Mouse (Mus musculus): ENCODE data around the gene Pou2f2. TPM values are rescaled to one million over a fixed set of nuclear protein-coding genes. Genes with fewer than 3 reads are reported as not detected.

The Pou2f2 gene
- polyA plus RNA-seq, 1 experiment = 0.68 TPM

- TF ChIP-seq CTCF (IDR thresholded peaks at IDR 0.05; ENCODE audit: borderline replicate concordance, insufficient read depth, low read length) = no peak
- no peak for TF ChIP-seq POLR2A (IDR thresholded peaks at IDR 0.05; ENCODE audit: low read depth, low read length)
- H3K27ac ChIP-seq (ENCODE audit: insufficient read depth, low read length) = no peak overlapping the region
- no peak overlapping the region for H3K4me3 ChIP-seq (ENCODE audit: insufficient read depth, low read length)
These were observed 38.3 kb upstream of the Pou2f2 start for GRCm38 (mm10) chr7:25217653-25218395.

GRCm38 (mm10) chr7:25214172-25214571, 34.6 kb upstream of the Pou2f2 start:
- TF ChIP-seq CTCF (IDR thresholded peaks at IDR 0.05; ENCODE audit: borderline replicate concordance, insufficient read depth, low read length) = no peak
- no peak for TF ChIP-seq POLR2A (IDR thresholded peaks at IDR 0.05; ENCODE audit: low read depth, low read length)
- Histone ChIP-seq H3K27ac (ENCODE audit: insufficient read depth, low read length) (no peak overlapping the region), H3K4me1 (ENCODE audit: control insufficient read depth, insufficient read depth, low read length) (no peaks in the 10 kb centered on the region), H3K4me3 (ENCODE audit: insufficient read depth, low read length) (no peak overlapping the region)

More at GRCm38 (mm10) chr7:25217653-25218395, 38.3 kb upstream of the Pou2f2 start:
- H3K4me1 ChIP-seq (ENCODE audit: control insufficient read depth, insufficient read depth, low read length) = peaks cover 8% of the 10 kb centered on the region

GRCm38 (mm10) chr7:25213099-25213498, 33.6 kb upstream of the Pou2f2 start:
- Histone ChIP-seq H3K27ac (ENCODE audit: insufficient read depth, low read length) (no peak overlapping the region), H3K4me3 (ENCODE audit: insufficient read depth, low read length) (no peak overlapping the region), H3K4me1 (ENCODE audit: control insufficient read depth, insufficient read depth, low read length) (no peaks in the 10 kb centered on the region)
- TF ChIP-seq CTCF (IDR thresholded peaks at IDR 0.05; ENCODE audit: borderline replicate concordance, insufficient read depth, low read length) (no peak), POLR2A (IDR thresholded peaks at IDR 0.05; ENCODE audit: low read depth, low read length) (no peak)

GRCm38 (mm10) chr7:25210482-25210881, 31.0 kb upstream of the Pou2f2 start:
- Histone ChIP-seq H3K27ac (ENCODE audit: insufficient read depth, low read length) (no peak overlapping the region), H3K4me3 (ENCODE audit: insufficient read depth, low read length) (no peak overlapping the region), H3K4me1 (ENCODE audit: control insufficient read depth, insufficient read depth, low read length) (no peaks in the 10 kb centered on the region)
- no peak for TF ChIP-seq CTCF (IDR thresholded peaks at IDR 0.05; ENCODE audit: borderline replicate concordance, insufficient read depth, low read length)
- no peak for TF ChIP-seq POLR2A (IDR thresholded peaks at IDR 0.05; ENCODE audit: low read depth, low read length)

- Histone ChIP-seq H3K27ac (ENCODE audit: insufficient read depth, low read length) (no peak overlapping the region), H3K4me3 (ENCODE audit: insufficient read depth, low read length) (no peak overlapping the region), H3K4me1 (ENCODE audit: control insufficient read depth, insufficient read depth, low read length) (no peaks in the 10 kb centered on the region)
- no peak for TF ChIP-seq POLR2A (IDR thresholded peaks at IDR 0.05; ENCODE audit: low read depth, low read length)
- TF ChIP-seq CTCF (IDR thresholded peaks at IDR 0.05; ENCODE audit: borderline replicate concordance, insufficient read depth, low read length) = no peak
These were observed 29.7 kb upstream of the Pou2f2 start for GRCm38 (mm10) chr7:25209161-25209622.

- no peaks in the 10 kb centered on the region for H3K4me1 ChIP-seq (ENCODE audit: control insufficient read depth, insufficient read depth, low read length)
- H3K4me3 ChIP-seq (ENCODE audit: insufficient read depth, low read length) = no peak overlapping the region
- no peak overlapping the region for H3K27ac ChIP-seq (ENCODE audit: insufficient read depth, low read length)
- TF ChIP-seq CTCF (IDR thresholded peaks at IDR 0.05; ENCODE audit: borderline replicate concordance, insufficient read depth, low read length) (no peak), POLR2A (IDR thresholded peaks at IDR 0.05; ENCODE audit: low read depth, low read length) (no peak)
These were observed 26.7 kb upstream of the Pou2f2 start for GRCm38 (mm10) chr7:25206094-25206830.

GRCm38 (mm10) chr7:25205355-25206093, 26.0 kb upstream of the Pou2f2 start:
- no peak overlapping the region for H3K4me3 ChIP-seq (ENCODE audit: insufficient read depth, low read length)
- H3K4me1 ChIP-seq (ENCODE audit: control insufficient read depth, insufficient read depth, low read length) = no peaks in the 10 kb centered on the region
- TF ChIP-seq POLR2A (IDR thresholded peaks at IDR 0.05; ENCODE audit: low read depth, low read length) (no peak), CTCF (IDR thresholded peaks at IDR 0.05; ENCODE audit: borderline replicate concordance, insufficient read depth, low read length) (no peak)
- H3K27ac ChIP-seq (ENCODE audit: insufficient read depth, low read length) = no peak overlapping the region

- Histone ChIP-seq H3K27ac (ENCODE audit: insufficient read depth, low read length) (no peak overlapping the region), H3K4me3 (ENCODE audit: insufficient read depth, low read length) (no peak overlapping the region), H3K4me1 (ENCODE audit: control insufficient read depth, insufficient read depth, low read length) (no peaks in the 10 kb centered on the region)
- TF ChIP-seq CTCF (IDR thresholded peaks at IDR 0.05; ENCODE audit: borderline replicate concordance, insufficient read depth, low read length) = no peak
These were observed 24.1 kb upstream of the Pou2f2 start for GRCm38 (mm10) chr7:25203624-25204023.

GRCm38 (mm10) chr7:25197384-25198018, 18.0 kb upstream of the Pou2f2 start:
- no peak overlapping the region for H3K4me3 ChIP-seq (ENCODE audit: insufficient read depth, low read length)
- no peak for TF ChIP-seq CTCF (IDR thresholded peaks at IDR 0.05; ENCODE audit: borderline replicate concordance, insufficient read depth, low read length)
- TF ChIP-seq POLR2A (IDR thresholded peaks at IDR 0.05; ENCODE audit: low read depth, low read length) = no peak
- no peaks in the 10 kb centered on the region for H3K4me1 ChIP-seq (ENCODE audit: control insufficient read depth, insufficient read depth, low read length)
- no peak overlapping the region for H3K27ac ChIP-seq (ENCODE audit: insufficient read depth, low read length)
